Mouse (Mus musculus): ENCODE measurements around the gene Tmem200b. TPM values are rescaled to one million over a fixed set of nuclear protein-coding genes. Genes with fewer than 3 reads are reported as not detected.

Tmem200b gene
- polyA plus RNA-seq, 1 experiment from 2014 or later = 2.1 TPM

GRCm38 (mm10) chr4:131914891-131915469, 6.6 kb upstream of the Tmem200b start:
- Histone ChIP-seq H3K36me3 (no peaks in the 10 kb centered on the region), H3K9me3 (replicated peaks) (no peaks in the 10 kb centered on the region), H3K4me3 (peak overlapping the region; percentile 39), H3K27ac (peak overlapping the region; percentile 77), H3K27me3 (ENCODE audit: low read depth, poor library complexity, severe bottlenecking) (peaks cover 57% of the 10 kb centered on the region), H3K4me1 (peaks cover 92% of the 10 kb centered on the region)
- peak; percentile 79 for DNase-seq (ENCODE audit: low spot score)
- 1% methylated on average over 31 of the region's 31 CpGs for WGBS

GRCm38 (mm10) chr4:131915821-131916328, 5.7 kb upstream of the Tmem200b start:
- H3K4me1 ChIP-seq = peaks cover 92% of the 10 kb centered on the region
- DNase-seq (ENCODE audit: low spot score) = no peak
- 13% methylated on average over 13 of the region's 13 CpGs for WGBS
- H3K36me3 ChIP-seq = no peaks in the 10 kb centered on the region
- H3K4me3 ChIP-seq = peak overlapping the region; percentile 39
- H3K9me3 ChIP-seq (replicated peaks) = no peaks in the 10 kb centered on the region
- peak overlapping the region; percentile 77 for H3K27ac ChIP-seq
- peaks cover 63% of the 10 kb centered on the region for H3K27me3 ChIP-seq (ENCODE audit: low read depth, poor library complexity, severe bottlenecking)

- Histone ChIP-seq H3K36me3 (no peaks in the 10 kb centered on the region), H3K27ac (peak overlapping the region; percentile 77), H3K9me3 (replicated peaks) (no peaks in the 10 kb centered on the region), H3K4me3 (no peak overlapping the region), H3K4me1 (peaks cover 92% of the 10 kb centered on the region), H3K27me3 (ENCODE audit: low read depth, poor library complexity, severe bottlenecking) (peaks cover 66% of the 10 kb centered on the region)
- 6% methylated on average over 15 of the region's 15 CpGs for WGBS
- peak; percentile 91 for DNase-seq (ENCODE audit: low spot score)
These were observed 5.1 kb upstream of the Tmem200b start for GRCm38 (mm10) chr4:131916425-131916824.

GRCm38 (mm10) chr4:131917010-131917555, 4.5 kb upstream of the Tmem200b start:
- Histone ChIP-seq H3K4me3 (no peak overlapping the region), H3K27ac (0 out of 2 replicates have a peak overlapping the region, but pooled peaks have one; percentile 3), H3K27me3 (ENCODE audit: low read depth, poor library complexity, severe bottlenecking) (peaks cover 66% of the 10 kb centered on the region), H3K36me3 (no peaks in the 10 kb centered on the region), H3K4me1 (peaks cover 95% of the 10 kb centered on the region), H3K9me3 (replicated peaks) (no peaks in the 10 kb centered on the region)
- DNase-seq (ENCODE audit: low spot score) = no peak
- 80% methylated on average over 10 of the region's 10 CpGs for WGBS

- peak overlapping the region; percentile 97 for H3K27ac ChIP-seq
- WGBS = 42% methylated on average over 7 of the region's 7 CpGs
- peaks cover 9% of the 10 kb centered on the region for H3K36me3 ChIP-seq
- peaks cover 66% of the 10 kb centered on the region for H3K27me3 ChIP-seq (ENCODE audit: low read depth, poor library complexity, severe bottlenecking)
- DNase-seq (ENCODE audit: low spot score) = no peak
- peak overlapping the region; percentile 75 for H3K4me3 ChIP-seq
- H3K4me1 ChIP-seq = peaks cover 97% of the 10 kb centered on the region
- no peaks in the 10 kb centered on the region for H3K9me3 ChIP-seq (replicated peaks)
These were observed 3.5 kb upstream of the Tmem200b start for GRCm38 (mm10) chr4:131918026-131918533.

- DNase-seq (ENCODE audit: low spot score) = peak; percentile 83
- Histone ChIP-seq H3K27ac (peak overlapping the region; percentile 97), H3K36me3 (peaks cover 15% of the 10 kb centered on the region), H3K9me3 (replicated peaks) (no peaks in the 10 kb centered on the region), H3K4me3 (peak overlapping the region; percentile 75), H3K27me3 (ENCODE audit: low read depth, poor library complexity, severe bottlenecking) (peaks cover 65% of the 10 kb centered on the region), H3K4me1 (peaks cover 90% of the 10 kb centered on the region)
- WGBS = 2% methylated on average over 15 of the region's 15 CpGs
These were observed 2.7 kb upstream of the Tmem200b start for GRCm38 (mm10) chr4:131918711-131919500.

- Histone ChIP-seq H3K36me3 (peaks cover 22% of the 10 kb centered on the region), H3K27ac (peak overlapping the region; percentile 97), H3K4me1 (peaks cover 89% of the 10 kb centered on the region), H3K4me3 (peak overlapping the region; percentile 75), H3K27me3 (ENCODE audit: low read depth, poor library complexity, severe bottlenecking) (peaks cover 62% of the 10 kb centered on the region), H3K9me3 (replicated peaks) (no peaks in the 10 kb centered on the region)
- peak; percentile 66 for DNase-seq (ENCODE audit: low spot score)
- 4% methylated on average over 15 of the region's 15 CpGs for WGBS
These were observed 1.9 kb upstream of the Tmem200b start for GRCm38 (mm10) chr4:131919506-131920140.

GRCm38 (mm10) chr4:131920141-131920594, 1.4 kb upstream of the Tmem200b start:
- Histone ChIP-seq H3K36me3 (peaks cover 28% of the 10 kb centered on the region), H3K9me3 (replicated peaks) (no peaks in the 10 kb centered on the region), H3K4me1 (peaks cover 89% of the 10 kb centered on the region), H3K27ac (peak overlapping the region; percentile 97), H3K4me3 (peak overlapping the region; percentile 75), H3K27me3 (ENCODE audit: low read depth, poor library complexity, severe bottlenecking) (peaks cover 62% of the 10 kb centered on the region)
- DNase-seq (ENCODE audit: low spot score) = peak; percentile 89
- 2% methylated on average over 50 of the region's 51 CpGs for WGBS

GRCm38 (mm10) chr4:131920595-131921351, 798 bp upstream of the Tmem200b start:
- peak overlapping the region; percentile 97 for H3K27ac ChIP-seq
- peak; percentile 87 for DNase-seq (ENCODE audit: low spot score)
- peaks cover 57% of the 10 kb centered on the region for H3K27me3 ChIP-seq (ENCODE audit: low read depth, poor library complexity, severe bottlenecking)
- H3K36me3 ChIP-seq = peaks cover 34% of the 10 kb centered on the region
- H3K4me3 ChIP-seq = peak overlapping the region; percentile 75
- under 1% methylated on average over 57 of the region's 76 CpGs for WGBS
- peaks cover 89% of the 10 kb centered on the region for H3K4me1 ChIP-seq
- H3K9me3 ChIP-seq (replicated peaks) = no peaks in the 10 kb centered on the region

- Histone ChIP-seq H3K9me3 (replicated peaks) (no peaks in the 10 kb centered on the region), H3K27ac (peak overlapping the region; percentile 97), H3K36me3 (peaks cover 50% of the 10 kb centered on the region), H3K27me3 (ENCODE audit: low read depth, poor library complexity, severe bottlenecking) (peaks cover 43% of the 10 kb centered on the region), H3K4me3 (peak overlapping the region; percentile 75), H3K4me1 (peaks cover 87% of the 10 kb centered on the region)
- no peak for DNase-seq (ENCODE audit: low spot score)
- WGBS = 51% methylated on average over 15 of the region's 15 CpGs
These were observed 833 bp downstream of the Tmem200b start for GRCm38 (mm10) chr4:131922404-131922803.

- Histone ChIP-seq H3K27ac (no peak overlapping the region), H3K36me3 (peaks cover 69% of the 10 kb centered on the region), H3K4me3 (no peak overlapping the region), H3K4me1 (peaks cover 76% of the 10 kb centered on the region), H3K27me3 (ENCODE audit: low read depth, poor library complexity, severe bottlenecking) (peaks cover 38% of the 10 kb centered on the region), H3K9me3 (replicated peaks) (no peaks in the 10 kb centered on the region)
- DNase-seq (ENCODE audit: low spot score) = no peak
- 75% methylated on average over 6 of the region's 6 CpGs for WGBS
These were observed 2.7 kb downstream of the Tmem200b start for GRCm38 (mm10) chr4:131924096-131924810.
